Mouse (Mus musculus): ENCODE measurements around the gene Tlx3. TPM values are rescaled to one million over a fixed set of nuclear protein-coding genes. Genes with fewer than 3 reads are reported as not detected.

The Tlx3 gene
- polyA plus RNA-seq, 1 experiment from 2014 or later = not detected

GRCm38 (mm10) chr11:33202972-33203371, 417 bp downstream of the Tlx3 start:
- H3K27ac ChIP-seq (ENCODE audit: low read depth) = no peak overlapping the region
- TF ChIP-seq EP300 (IDR thresholded peaks at IDR 0.05; ENCODE audit: low read depth) = no peak
- TF ChIP-seq CTCF (IDR thresholded peaks at IDR 0.05; ENCODE audit: low read depth) = no peak
- no peaks in the 10 kb centered on the region for H3K9me3 ChIP-seq (ENCODE audit: low read length)
- peaks cover 98% of the 10 kb centered on the region for H3K27me3 ChIP-seq (ENCODE audit: insufficient read depth, low read length)
- no peak overlapping the region for H3K9ac ChIP-seq (replicated peaks)
- peaks cover 10% of the 10 kb centered on the region for H3K4me1 ChIP-seq (ENCODE audit: insufficient read depth)
- H3K4me2 ChIP-seq (ENCODE audit: low read depth, low read length) = no peak overlapping the region
- 2% methylated on average over 25 of the region's 47 CpGs for WGBS (ENCODE audit: insufficient replicate concordance)
- ATAC-seq = no peak
- H3K4me3 ChIP-seq (ENCODE audit: low read depth, low read length) = peak overlapping the region; percentile 19; the same call in 1 of the 2 replicates
- H3K36me3 ChIP-seq (replicated peaks; ENCODE audit: insufficient read depth, low read length) = no peaks in the 10 kb centered on the region
- DNase-seq = no peak

DNA sequence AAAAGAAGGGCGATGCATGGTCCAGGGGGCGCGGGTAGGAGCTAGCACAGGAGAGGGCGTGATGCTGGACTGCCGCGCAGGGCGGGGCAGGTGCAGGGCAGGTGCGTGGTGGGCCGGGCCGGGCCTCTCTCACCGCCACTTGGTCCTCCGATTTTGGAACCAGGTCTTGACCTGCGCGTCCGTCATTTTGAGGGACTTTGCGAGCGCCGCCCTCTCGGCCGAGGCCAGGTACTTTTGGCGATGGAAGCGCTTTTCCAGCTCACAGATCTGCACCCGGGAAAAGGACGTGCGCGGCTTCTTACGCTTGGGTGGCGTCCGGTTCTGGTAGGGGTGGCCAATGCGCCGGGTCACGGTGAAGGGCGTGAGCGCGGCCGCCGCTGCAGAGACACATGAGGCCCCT, 1.1 kb downstream of the Tlx3 start:
- H3K4me2 ChIP-seq (ENCODE audit: low read depth, low read length) = no peak overlapping the region
- 3% methylated on average over 37 of the region's 37 CpGs for WGBS (ENCODE audit: insufficient replicate concordance)

DNA sequence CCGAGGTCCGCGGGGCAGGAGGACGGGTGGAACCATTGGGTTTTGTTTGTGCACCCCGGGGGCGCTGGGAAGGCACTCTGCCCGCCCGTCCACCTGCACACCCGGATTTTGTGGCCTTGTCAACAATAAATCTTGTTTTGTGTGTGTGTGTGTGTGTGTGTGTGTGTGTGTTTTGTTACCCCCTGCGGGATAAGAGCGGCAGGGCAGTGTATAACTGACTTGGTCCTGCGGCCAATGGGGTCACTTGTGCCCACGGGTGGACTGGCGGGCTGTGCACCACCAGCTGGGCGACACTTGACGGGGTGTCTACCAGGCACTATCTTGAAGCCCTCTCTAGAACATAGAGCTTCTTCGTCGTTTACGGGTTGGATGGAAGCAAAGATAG, 1.8 kb downstream of the Tlx3 start:
- 5% methylated on average over 19 of the region's 19 CpGs for WGBS (ENCODE audit: insufficient replicate concordance)
- Histone ChIP-seq H3K9ac (replicated peaks) (no peak overlapping the region), H3K36me3 (replicated peaks; ENCODE audit: insufficient read depth, low read length) (no peaks in the 10 kb centered on the region), H3K9me3 (ENCODE audit: low read length) (no peaks in the 10 kb centered on the region), H3K27me3 (ENCODE audit: insufficient read depth, low read length) (peaks cover 100% of the 10 kb centered on the region), H3K4me1 (ENCODE audit: insufficient read depth) (peaks cover 10% of the 10 kb centered on the region), H3K27ac (ENCODE audit: low read depth) (no peak overlapping the region), H3K4me3 (ENCODE audit: low read depth, low read length) (no peak overlapping the region), H3K4me2 (ENCODE audit: low read depth, low read length) (no peak overlapping the region)
- ATAC-seq (no peak), DNase-seq (no peak)
- TF ChIP-seq CTCF (IDR thresholded peaks at IDR 0.05; ENCODE audit: low read depth) (no peak), EP300 (IDR thresholded peaks at IDR 0.05; ENCODE audit: low read depth) (no peak)

More for the DNA sequence above, 1.1 kb downstream of the Tlx3 start:
- Histone ChIP-seq H3K9me3 (ENCODE audit: low read length) (no peaks in the 10 kb centered on the region), H3K36me3 (replicated peaks; ENCODE audit: insufficient read depth, low read length) (no peaks in the 10 kb centered on the region), H3K9ac (replicated peaks) (no peak overlapping the region), H3K27me3 (ENCODE audit: insufficient read depth, low read length) (peaks cover 99% of the 10 kb centered on the region), H3K4me3 (ENCODE audit: low read depth, low read length) (no peak overlapping the region), H3K4me1 (ENCODE audit: insufficient read depth) (peaks cover 10% of the 10 kb centered on the region), H3K27ac (ENCODE audit: low read depth) (no peak overlapping the region)
- no peak for DNase-seq
- TF ChIP-seq CTCF (IDR thresholded peaks at IDR 0.05; ENCODE audit: low read depth) = no peak
- TF ChIP-seq EP300 (IDR thresholded peaks at IDR 0.05; ENCODE audit: low read depth) = no peak
- no peak for ATAC-seq

GRCm38 (mm10) chr11:33200764-33201625, 2.4 kb downstream of the Tlx3 start:
- no peak overlapping the region for H3K9ac ChIP-seq (replicated peaks)
- no peaks in the 10 kb centered on the region for H3K36me3 ChIP-seq (replicated peaks; ENCODE audit: insufficient read depth, low read length)
- H3K27ac ChIP-seq (ENCODE audit: low read depth) = no peak overlapping the region
- H3K4me1 ChIP-seq (ENCODE audit: insufficient read depth) = peaks cover 10% of the 10 kb centered on the region
- peaks cover 100% of the 10 kb centered on the region for H3K27me3 ChIP-seq (ENCODE audit: insufficient read depth, low read length)
- H3K9me3 ChIP-seq (ENCODE audit: low read length) = no peaks in the 10 kb centered on the region
- peak overlapping the region; percentile 33 for H3K4me3 ChIP-seq (ENCODE audit: low read depth, low read length)
- peak; percentile 32 for DNase-seq
- peak overlapping the region; percentile 7 for H3K4me2 ChIP-seq (ENCODE audit: low read depth, low read length)
- 3% methylated on average over 65 of the region's 76 CpGs for WGBS (ENCODE audit: insufficient replicate concordance)
- TF ChIP-seq EP300 (IDR thresholded peaks at IDR 0.05; ENCODE audit: low read depth) (no peak), CTCF (IDR thresholded peaks at IDR 0.05; ENCODE audit: low read depth) (no peak)
- ATAC-seq = no peak; the same call in 1 of the 2 replicates

DNA sequence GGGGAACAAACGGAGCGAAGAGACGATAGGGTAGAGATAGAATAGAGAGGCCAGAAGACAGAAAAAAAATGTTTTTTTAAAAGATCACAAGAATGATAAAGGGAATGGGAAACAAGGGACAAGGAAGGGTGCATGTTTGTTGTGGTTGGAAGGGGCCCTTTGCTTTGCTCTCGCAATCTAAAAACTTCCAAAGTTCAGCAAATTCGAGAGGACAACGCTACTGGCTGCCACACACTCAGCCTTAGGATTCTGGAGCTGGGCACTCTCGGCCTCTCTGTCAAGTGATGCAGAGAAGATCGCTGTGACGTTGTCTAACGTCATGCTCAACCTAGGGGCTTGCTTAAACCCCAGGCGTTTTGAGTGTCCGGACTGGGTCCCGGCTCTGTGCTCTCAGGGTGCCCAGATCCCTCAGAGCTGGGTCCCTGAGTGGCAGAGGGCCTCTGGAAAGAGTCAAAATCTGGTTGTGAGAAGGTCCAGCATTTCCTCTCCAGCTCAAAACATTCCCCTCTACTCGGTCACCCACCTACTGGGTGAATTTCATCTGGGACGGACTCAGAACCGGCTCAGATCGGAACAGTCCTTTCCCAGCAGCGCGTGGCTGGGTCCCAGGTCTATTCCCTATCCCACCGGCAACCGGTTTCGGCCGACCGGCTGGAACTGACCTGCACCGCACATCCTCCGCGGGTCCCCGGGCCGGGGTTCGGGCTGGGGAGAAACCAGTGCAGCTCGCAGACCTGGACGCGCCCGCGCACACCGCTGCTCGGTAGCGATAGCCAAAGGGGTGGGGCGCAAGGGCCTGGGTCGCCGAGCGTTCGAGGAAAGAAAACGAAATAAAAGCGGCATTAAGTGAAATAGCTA, 3.3 kb downstream of the Tlx3 start:
- Histone ChIP-seq H3K9me3 (ENCODE audit: low read length) (no peaks in the 10 kb centered on the region), H3K4me3 (ENCODE audit: low read depth, low read length) (peak overlapping the region; percentile 33), H3K9ac (replicated peaks) (no peak overlapping the region), H3K36me3 (replicated peaks; ENCODE audit: insufficient read depth, low read length) (no peaks in the 10 kb centered on the region), H3K4me2 (ENCODE audit: low read depth, low read length) (peak overlapping the region; percentile 7; the same call in 1 of the 2 replicates), H3K27ac (ENCODE audit: low read depth) (no peak overlapping the region), H3K4me1 (ENCODE audit: insufficient read depth) (peaks cover 10% of the 10 kb centered on the region), H3K27me3 (ENCODE audit: insufficient read depth, low read length) (peaks cover 100% of the 10 kb centered on the region)
- DNase-seq (no peak), ATAC-seq (no peak)
- 2% methylated on average over 45 of the region's 45 CpGs for WGBS (ENCODE audit: insufficient replicate concordance)
- no peak for TF ChIP-seq CTCF (IDR thresholded peaks at IDR 0.05; ENCODE audit: low read depth)
- TF ChIP-seq EP300 (IDR thresholded peaks at IDR 0.05; ENCODE audit: low read depth) = no peak

DNA sequence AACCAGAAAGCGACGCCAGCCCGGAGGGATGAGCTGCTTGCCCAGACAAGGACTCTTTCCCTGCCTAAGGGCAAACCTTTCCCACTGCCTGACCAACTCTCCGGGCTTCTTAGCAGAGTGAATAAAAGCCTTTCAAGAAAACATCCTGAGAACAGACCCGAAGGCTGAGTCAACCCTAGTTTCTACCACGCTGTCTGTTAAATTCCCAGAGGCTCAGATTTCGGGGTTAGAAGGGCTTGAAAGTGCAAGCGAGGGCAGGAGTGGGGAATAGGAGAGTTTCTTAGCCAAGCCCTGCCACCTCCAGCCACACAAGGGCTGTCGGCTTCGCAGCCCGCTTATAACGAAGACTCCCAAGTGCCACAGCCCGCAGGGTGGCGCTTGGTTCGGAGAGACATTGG, 4.3 kb downstream of the Tlx3 start:
- H3K4me2 ChIP-seq (ENCODE audit: low read depth, low read length) = no peak overlapping the region
- DNase-seq = no peak
- no peak overlapping the region for H3K4me3 ChIP-seq (ENCODE audit: low read depth, low read length)
- H3K9ac ChIP-seq (replicated peaks) = no peak overlapping the region
- no peak overlapping the region for H3K27ac ChIP-seq (ENCODE audit: low read depth)
- H3K36me3 ChIP-seq (replicated peaks; ENCODE audit: insufficient read depth, low read length) = no peaks in the 10 kb centered on the region
- peaks cover 96% of the 10 kb centered on the region for H3K27me3 ChIP-seq (ENCODE audit: insufficient read depth, low read length)
- no peaks in the 10 kb centered on the region for H3K9me3 ChIP-seq (ENCODE audit: low read length)
- TF ChIP-seq CTCF (IDR thresholded peaks at IDR 0.05; ENCODE audit: low read depth) = no peak
- no peak for TF ChIP-seq EP300 (IDR thresholded peaks at IDR 0.05; ENCODE audit: low read depth)
- WGBS (ENCODE audit: insufficient replicate concordance) = 5% methylated on average over 15 of the region's 15 CpGs
- no peak for ATAC-seq
- H3K4me1 ChIP-seq (ENCODE audit: insufficient read depth) = peaks cover 10% of the 10 kb centered on the region

All from liver, postnatal 0 days (tissue).